Mouse (Mus musculus) brain, embryonic 14.5 days (tissue): ENCODE results near the gene Lamp3.

Experiments used
- CTCF ChIP-seq: fragments of 200-500 bp; IDR thresholded peaks from 2 replicates; pipeline ENCODE4 v1.5.1; 2012; ENCODE audit warnings: inconsistent platforms, mild to moderate bottlenecking, moderate library complexity, borderline replicate concordance; ENCODE audit not compliant: insufficient read depth, insufficient read length; ENCODE audit errors: extremely low read depth
- POLR2A ChIP-seq: fragments of 200-500 bp; IDR thresholded peaks from 2 replicates; pipeline ENCODE4 v1.6.1; 2012; ENCODE audit warnings: mild to moderate bottlenecking, inconsistent platforms, borderline replicate concordance; ENCODE audit not compliant: poor library complexity, insufficient read depth, insufficient read length, severe bottlenecking; ENCODE audit errors: extremely low read depth

DNA sequence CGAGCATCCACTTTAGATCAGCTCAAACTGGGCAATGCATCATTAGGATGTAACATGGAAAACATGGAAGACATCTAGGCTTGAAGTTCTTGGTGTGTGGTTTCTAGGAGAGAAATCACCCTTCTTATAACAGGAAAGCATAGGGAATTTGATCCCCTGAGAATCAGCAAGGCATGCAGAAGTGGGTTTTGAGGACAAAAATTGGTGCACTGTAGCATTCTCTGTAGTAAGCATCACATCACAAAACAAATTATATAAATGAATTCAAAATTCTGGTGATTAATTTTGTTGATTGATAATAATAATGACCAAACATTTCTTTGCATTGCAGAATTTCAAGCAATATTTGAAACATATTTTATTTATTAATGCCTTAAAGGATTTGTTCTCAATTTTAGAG lies 76.4 kb downstream of the Lamp3 start, which contains the start of gene Olfr171:
- TF ChIP-seq POLR2A (no peak), CTCF (no peak)
